Mouse (Mus musculus) cerebellum, adult 8-10 months (tissue): Measurements from ENCODE around the gene Spats1.

Experiments
- DNase-seq: peaks from one replicate; pipeline ENCODE4 v3.0.0; 2022

The Spats1 gene

GRCm38 (mm10) chr17:45474669-45475465, at the start of gene Spats1:
TSS of gene Spats1 (minus strand) at chr17:45475415.
- DNase-seq, result peak; percentile 79

- peak; percentile 41 for DNase-seq
Measured at GRCm38 (mm10) chr17:45524961-45525360, 49.7 kb upstream of the Spats1 start.

GRCm38 (mm10) chr17:45523263-45523662, 48.0 kb upstream of the Spats1 start, which contains the start of gene Tcte1:
TSS of gene Tcte1 (plus strand) at chr17:45523434.
- DNase-seq, result no peak

- peak; percentile 42 for DNase-seq
Measured at GRCm38 (mm10) chr17:45520136-45520535, 44.9 kb upstream of the Spats1 start.

- DNase-seq, result peak; percentile 83
Measured at GRCm38 (mm10) chr17:45518766-45519475, 43.7 kb upstream of the Spats1 start.

GRCm38 (mm10) chr17:45517549-45518215, 42.5 kb upstream of the Spats1 start:
- peak; percentile 47 for DNase-seq

GRCm38 (mm10) chr17:45517135-45517534, 41.9 kb upstream of the Spats1 start:
- DNase-seq, result peak; percentile 40

GRCm38 (mm10) chr17:45516488-45516887, 41.3 kb upstream of the Spats1 start:
- peak; percentile 97 for DNase-seq

GRCm38 (mm10) chr17:45515806-45516205, 40.6 kb upstream of the Spats1 start:
- DNase-seq, result peak; percentile 28

- DNase-seq, result peak; percentile 31
Measured at GRCm38 (mm10) chr17:45515204-45515726, 40.0 kb upstream of the Spats1 start.

GRCm38 (mm10) chr17:45511757-45512156, 36.5 kb upstream of the Spats1 start:
- DNase-seq, result no peak

GRCm38 (mm10) chr17:45510871-45511270, 35.7 kb upstream of the Spats1 start:
- no peak for DNase-seq

GRCm38 (mm10) chr17:45506700-45507189, 31.5 kb upstream of the Spats1 start, which contains the start of gene Aars2:
TSS of gene Aars2 (plus strand) at chr17:45506841.
- DNase-seq, result peak; percentile 95

GRCm38 (mm10) chr17:45505941-45506465, 30.8 kb upstream of the Spats1 start:
- DNase-seq, result peak; percentile 30

- DNase-seq, result no peak
Measured at GRCm38 (mm10) chr17:45503301-45503973, 28.2 kb upstream of the Spats1 start.

- DNase-seq, result no peak
Measured at GRCm38 (mm10) chr17:45502324-45502723, 27.1 kb upstream of the Spats1 start.

GRCm38 (mm10) chr17:45500981-45501380, 25.8 kb upstream of the Spats1 start:
- DNase-seq, result no peak

GRCm38 (mm10) chr17:45499516-45499915, 24.3 kb upstream of the Spats1 start:
- no peak for DNase-seq

- DNase-seq, result no peak
Measured at GRCm38 (mm10) chr17:45498397-45498796, 23.2 kb upstream of the Spats1 start.

GRCm38 (mm10) chr17:45495398-45495797, 20.2 kb upstream of the Spats1 start:
- no peak for DNase-seq

GRCm38 (mm10) chr17:45490532-45491154, 15.4 kb upstream of the Spats1 start:
- DNase-seq, result no peak

- no peak for DNase-seq
Measured at GRCm38 (mm10) chr17:45489736-45490135, 14.5 kb upstream of the Spats1 start.
